Mouse (Mus musculus): ENCODE results near the gene Wasf3.
"Not testable (repeated sequence)": the region's sequence is repeated elsewhere in the genome, so short reads cannot be mapped to it uniquely, and the experiment has no call there.

GRCm38 (mm10) chr5:146479564-146479963 lies 94.8 kb downstream of the Wasf3 start:
- TF ChIP-seq CTCF (IDR thresholded peaks at IDR 0.05; ENCODE audit: low read depth): peak; percentile 63
- TF ChIP-seq EP300 (IDR thresholded peaks at IDR 0.05; ENCODE audit: low read depth): not testable (repeated sequence)

All from liver, postnatal 0 days (tissue).